In the genomic region with DNA sequence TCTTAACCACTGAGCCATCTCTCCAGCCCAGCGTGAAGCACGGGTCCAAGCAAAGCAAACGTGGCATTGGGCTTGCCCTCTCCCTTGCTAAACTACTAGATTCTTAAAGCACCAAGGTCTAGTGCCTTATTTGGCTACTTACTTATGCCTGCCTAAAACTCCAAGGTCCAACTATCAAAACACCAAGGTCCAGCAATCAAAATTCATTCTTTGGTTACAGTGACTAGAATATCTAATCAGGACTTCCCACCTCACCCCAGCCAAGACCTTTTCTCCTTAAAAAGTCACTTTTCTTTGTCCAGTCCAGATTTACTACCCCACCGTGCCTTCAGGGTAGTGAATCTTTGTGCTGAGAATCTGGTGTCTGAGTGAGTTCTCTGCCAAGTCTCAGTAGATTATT, we compare ENCODE assay signal across 20 mouse cellular contexts. TPM values are rescaled to one million over a fixed set of nuclear protein-coding genes. Genes with fewer than 3 reads are reported as not detected.
DNase-seq lines count a peak whose midpoint lies in the region; ATAC-seq and TF ChIP-seq lines count a peak whose summit lies in the region.
"Had no signal": no experiment of that assay in that cellular context is flagged by ENCODE, and none has a peak within 500 bp of the region (broad histone marks: within the 10 kb centered on the region; RNA-seq: fewer than 3 reads in every experiment).

No protein-coding gene starts in this region.

- H3K9ac ChIP-seq in stomach, postnatal 0 days (ENCODE audit: low read length) = no peak overlapping the region
- H3K9ac ChIP-seq in heart, adult 2 months (ENCODE audit: low read depth, low read length) = no peak overlapping the region
- H3K9ac ChIP-seq: embryonic facial prominence, embryonic 13.5 days; forebrain, embryonic 12.5 days; heart, embryonic 13.5 days; hindbrain, embryonic 12.5 days had no signal

- no peak for DNase-seq in gastrocnemius, adult 2 months
- DNase-seq in gastrocnemius, postnatal 36 days = no peak
- DNase-seq in 416B (ENCODE audit: low read depth) = peak; percentile 27
- DNase-seq in NIH3T3 (ENCODE audit: low read depth) = peak; percentile 26
- no peak for DNase-seq in stomach, postnatal 0 days (ENCODE audit: low spot score)
- no peak for DNase-seq in natural killer cell, adult 2 months (ENCODE audit: low spot score in 2 of 2)
- no peak for DNase-seq in heart, adult 2 months
- DNase-seq: adrenal gland, adult 8-10 months; cerebellum, adult 11 months; cerebellum, adult 8-10 months; cerebellum, postnatal 25 days; gastrocnemius, postnatal 14 days; heart, postnatal 4 days had no signal

- no peak overlapping the region for H3K4me2 ChIP-seq in stomach, postnatal 0 days (replicated peaks; ENCODE audit: low read depth)
- H3K4me2 ChIP-seq: embryonic facial prominence, embryonic 13.5 days; forebrain, embryonic 12.5 days; heart, embryonic 13.5 days; hindbrain, embryonic 12.5 days had no signal

- TF ChIP-seq POLR2A in heart, adult 2 months (IDR thresholded peaks at IDR 0.05; ENCODE audit: insufficient read depth, low read depth, low read length) = no peak

- peaks cover 1% of the 10 kb centered on the region; the same call in 1 of the 2 replicates for H3K79me2 ChIP-seq in heart, adult 2 months (replicated peaks; ENCODE audit: control insufficient read depth, insufficient read depth, low read length)

- H3K4me1 ChIP-seq in stomach, postnatal 0 days (replicated peaks; ENCODE audit: control insufficient read depth, insufficient read depth) = peaks cover 3% of the 10 kb centered on the region; the same call in 1 of the 2 replicates
- peaks cover 9% of the 10 kb centered on the region for H3K4me1 ChIP-seq in heart, adult 2 months (ENCODE audit: control insufficient read depth, insufficient read depth, low read length)

- TF ChIP-seq EP300 in stomach, postnatal 0 days (optimal IDR thresholded peaks at IDR 0.05) = no peak
- TF ChIP-seq EP300 in heart, adult 2 months (IDR thresholded peaks at IDR 0.05; ENCODE audit: insufficient read depth, low read depth, low read length) = no peak

- intact Hi-C loops in gastrocnemius, adult 2 months (cut with DNase I) = no loop called here
- intact Hi-C loops in gastrocnemius, postnatal 36 days (cut with DNase I) = no loop called here
- intact Hi-C loops in heart, adult 2 months (cut with DNase I) = no loop called here

- H3K4me3 ChIP-seq in gastrocnemius, adult 2 months = no peak overlapping the region
- H3K4me3 ChIP-seq in stomach, postnatal 0 days (ENCODE audit: low read depth, low read length) = no peak overlapping the region
- H3K4me3 ChIP-seq in heart, adult 2 months = no peak overlapping the region
- H3K4me3 ChIP-seq: embryonic facial prominence, embryonic 13.5 days; forebrain, embryonic 12.5 days; heart, embryonic 13.5 days; hindbrain, embryonic 12.5 days had no signal

- H3K27me3 ChIP-seq in stomach, postnatal 0 days (ENCODE audit: control insufficient read depth, insufficient read depth, low read length) = no peaks in the 10 kb centered on the region
- H3K27me3 ChIP-seq in heart, adult 2 months (ENCODE audit: control insufficient read depth, insufficient read depth, low read length) = no peaks in the 10 kb centered on the region
- H3K27me3 ChIP-seq: embryonic facial prominence, embryonic 13.5 days; forebrain, embryonic 12.5 days; heart, embryonic 13.5 days; hindbrain, embryonic 12.5 days; Patski had no signal

- H3K36me3 ChIP-seq in stomach, postnatal 0 days (ENCODE audit: control insufficient read depth, insufficient read depth, low read length) = peaks cover 17% of the 10 kb centered on the region
- H3K36me3 ChIP-seq in heart, adult 2 months (ENCODE audit: control insufficient read depth, insufficient read depth, low read length) = peaks cover 9% of the 10 kb centered on the region

- H3K9me3 ChIP-seq in stomach, postnatal 0 days (ENCODE audit: control insufficient read depth, low read length) = no peaks in the 10 kb centered on the region
- H3K9me3 ChIP-seq: embryonic facial prominence, embryonic 13.5 days; forebrain, embryonic 12.5 days; heart, embryonic 13.5 days; hindbrain, embryonic 12.5 days had no signal

- 74% methylated on average over 4 of the region's 4 CpGs for WGBS in stomach, postnatal 0 days
- 68% methylated on average over 4 of the region's 4 CpGs for WGBS in heart, adult 2 months

- TF ChIP-seq CTCF in gastrocnemius, adult 2 months (IDR thresholded peaks at IDR 0.05) = no peak
- no peak for TF ChIP-seq CTCF in stomach, postnatal 0 days (IDR thresholded peaks at IDR 0.05; ENCODE audit: low read depth)
- TF ChIP-seq CTCF in heart, adult 2 months (IDR thresholded peaks at IDR 0.05) = no peak

- peak overlapping the region; percentile 16; the same call in 1 of the 2 replicates for H3K27ac ChIP-seq in gastrocnemius, adult 2 months
- 0 out of 2 replicates have a peak overlapping the region, but pooled peaks have one; percentile 30 for H3K27ac ChIP-seq in stomach, postnatal 0 days (replicated peaks)
- no peak overlapping the region for H3K27ac ChIP-seq in heart, adult 2 months
- H3K27ac ChIP-seq: embryonic facial prominence, embryonic 13.5 days; forebrain, embryonic 12.5 days; heart, embryonic 13.5 days; hindbrain, embryonic 12.5 days had no signal

- ATAC-seq in stomach, postnatal 0 days (ENCODE audit: low FRiP score, low TSS enrichment) = no peak
- ATAC-seq: forebrain, embryonic 16.5 days; hindbrain, embryonic 16.5 days; Patski had no signal

RNA-seq across cellular contexts. Expression of a gene that starts 3.1 kb away (rescaled TPM):
- 1 to 10 TPM; 5.8 to 6.2 TPM for total RNA-seq in gastrocnemius, adult 2 months (2021)
- 1 to 10 TPM; 5.7 to 6.0 TPM for total RNA-seq in gastrocnemius, postnatal 36 days (2021)
- polyA plus RNA-seq in stomach, postnatal 0 days (2015; fragmentation: Nextera tagmentation; extraction: Ambion mirVana) = 5.0 and 5.3 TPM in 2 replicates
- total RNA-seq in heart, adult 2 months (2021) = 1 to 10 TPM; 4.0 to 4.5 TPM
- 6.9 and 7.6 TPM in 2 replicates for polyA plus RNA-seq in heart, adult 2 months (2012; rRNA removed)

RNA-seq across cellular contexts. Expression of a gene that starts 8.2 kb away (rescaled TPM):
- total RNA-seq in gastrocnemius, adult 2 months (2021) = 100 to 1,000 TPM; 365 to 571 TPM
- 100 to 1,000 TPM; 427 to 440 TPM for total RNA-seq in gastrocnemius, postnatal 36 days (2021)
- 14,823 and 16,187 TPM in 2 replicates for polyA plus RNA-seq in stomach, postnatal 0 days (2015; fragmentation: Nextera tagmentation; extraction: Ambion mirVana)
- total RNA-seq in heart, adult 2 months (2021) = 100 to 1,000 TPM; 679 to 987 TPM
- 1,148 and 1,181 TPM in 2 replicates for polyA plus RNA-seq in heart, adult 2 months (2012; rRNA removed)

Comparison
In these comparisons a context has a peak if more than half of its experiments do, and no peak if none do; other contexts are left out.
1. DNase-seq: peak in 416B (single experiment) and NIH3T3 (single experiment); none in gastrocnemius, adult 2 months (single experiment), gastrocnemius, postnatal 36 days (0 of 2), stomach, postnatal 0 days (single experiment), natural killer cell, adult 2 months (0 of 2) and heart, adult 2 months (0 of 2).